Mouse (Mus musculus) gastrocnemius, postnatal 36 days (tissue): ENCODE results near the gene Bcar3. TPM values are rescaled to one million over a fixed set of nuclear protein-coding genes. Genes with fewer than 3 reads are reported as not detected.

ENCODE experiments used
- DNase-seq, 2 experiments: peaks; one replicate each; pipeline ENCODE4 v3.0.0; 2022
- intact Hi-C: fragments of 180-260 bp; cut with DNase I; formaldehyde crosslinking; loops from one replicate; pipeline ENCODE4 v1.15.1; 2025
- total RNA-seq, 2 experiments: library from RNA; stranded (reverse); gene quantifications; 2 replicates each; pipeline ENCODE4 v1.2.3; 2021

The Bcar3 gene
- total RNA-seq, 2 experiments from 2014 or later, result 3.6 to 4.4 TPM

GRCm38 (mm10) chr3:122407757-122408156 is 113.8 kb downstream of the Bcar3 start:
- DNase-seq, result no peak
- intact Hi-C loops, result no loop called here

- intact Hi-C loops, result no loop called here
- DNase-seq, result no peak
These were observed 114.9 kb downstream of the Bcar3 start for GRCm38 (mm10) chr3:122408798-122409311.

- intact Hi-C loops, result loop anchor here (5.0 kb wide), 1 partner anchor 49 kb away; no protein-coding TSS in a partner anchor
These were observed 117.7 kb downstream of the Bcar3 start for GRCm38 (mm10) chr3:122411590-122411989.

GRCm38 (mm10) chr3:122413729-122414561 is 120.0 kb downstream of the Bcar3 start:
- intact Hi-C loops, result loop anchor here (5.0 kb wide), 1 partner anchor 52 kb away; no protein-coding TSS in a partner anchor
- peak; percentile 14 to 23 for DNase-seq

More at GRCm38 (mm10) chr3:122411590-122411989, 117.7 kb downstream of the Bcar3 start:
- no peak for DNase-seq

GRCm38 (mm10) chr3:122414868-122415267 is 120.9 kb downstream of the Bcar3 start:
- DNase-seq, result no peak
- intact Hi-C loops, result loop anchor here (5.0 kb wide), 1 partner anchor 53 kb away; no protein-coding TSS in a partner anchor

GRCm38 (mm10) chr3:122417466-122417865 is 123.5 kb downstream of the Bcar3 start:
- intact Hi-C loops, result no loop called here
- DNase-seq, result no peak

- intact Hi-C loops, result no loop called here
- no peak for DNase-seq
These were observed 124.8 kb downstream of the Bcar3 start for GRCm38 (mm10) chr3:122418564-122419274.

- peak; percentile 63 to 66 for DNase-seq
- intact Hi-C loops, result loop anchor here (5.0 kb wide), 1 partner anchor 42 kb away; no protein-coding TSS in a partner anchor
These were observed 125.9 kb downstream of the Bcar3 start for GRCm38 (mm10) chr3:122419610-122420409.

GRCm38 (mm10) chr3:122420410-122420774 is 126.5 kb downstream of the Bcar3 start:
- intact Hi-C loops, result loop anchor here (5.0 kb wide), 1 partner anchor 42 kb away; no protein-coding TSS in a partner anchor

GRCm38 (mm10) chr3:122421042-122421702 is 127.2 kb downstream of the Bcar3 start:
- DNase-seq, result no peak

More at GRCm38 (mm10) chr3:122420410-122420774, 126.5 kb downstream of the Bcar3 start:
- peak in 1 of 2 experiments; percentile 29 for DNase-seq

GRCm38 (mm10) chr3:122421802-122422201 is 127.9 kb downstream of the Bcar3 start:
- intact Hi-C loops, result loop anchor here (5.0 kb wide), 1 partner anchor 40 kb away; no protein-coding TSS in a partner anchor
- no peak for DNase-seq

More at GRCm38 (mm10) chr3:122421042-122421702, 127.2 kb downstream of the Bcar3 start:
- intact Hi-C loops, result loop anchor here (5.0 kb wide), 1 partner anchor 41 kb away; no protein-coding TSS in a partner anchor

GRCm38 (mm10) chr3:122422276-122422675 is 128.3 kb downstream of the Bcar3 start:
- intact Hi-C loops, result loop anchor here (5.0 kb wide), 1 partner anchor 40 kb away; no protein-coding TSS in a partner anchor
- no peak for DNase-seq

- intact Hi-C loops, result loop anchor here (5.0 kb wide), 1 partner anchor 39 kb away; no protein-coding TSS in a partner anchor
These were observed 129.7 kb downstream of the Bcar3 start for GRCm38 (mm10) chr3:122423643-122424042.

GRCm38 (mm10) chr3:122428325-122428821 is 134.4 kb downstream of the Bcar3 start:
- DNase-seq, result no peak
- intact Hi-C loops, result no loop called here

More at GRCm38 (mm10) chr3:122423643-122424042, 129.7 kb downstream of the Bcar3 start:
- no peak for DNase-seq

GRCm38 (mm10) chr3:122430780-122431497 is 137.0 kb downstream of the Bcar3 start:
- intact Hi-C loops, result no loop called here
- no peak for DNase-seq

GRCm38 (mm10) chr3:122432811-122433406 is 139.0 kb downstream of the Bcar3 start:
- DNase-seq, result no peak
- intact Hi-C loops, result no loop called here

GRCm38 (mm10) chr3:122433975-122434626 is 140.2 kb downstream of the Bcar3 start:
- DNase-seq, result no peak
- intact Hi-C loops, result no loop called here
